In the genomic region with DNA sequence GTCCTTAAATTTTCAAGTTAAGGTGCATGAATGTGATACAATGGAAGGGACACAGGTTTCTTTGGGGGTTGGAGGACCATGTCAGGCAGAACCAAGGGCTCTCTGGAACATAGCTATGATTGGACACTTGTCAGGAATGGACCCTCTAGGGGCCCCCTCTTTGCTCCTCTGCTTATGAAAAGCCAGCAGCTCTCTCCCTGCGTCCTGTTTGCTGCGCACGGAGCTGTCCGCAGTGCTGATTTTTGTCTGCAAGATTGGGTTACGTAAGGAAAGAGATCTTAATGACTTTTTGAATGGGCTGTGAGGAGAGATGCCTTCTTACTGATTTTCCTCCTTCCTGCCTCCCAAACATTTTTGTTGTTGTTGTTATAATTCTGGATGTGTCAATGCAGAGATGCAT, we compare ENCODE assay signal across 7 mouse cellular contexts. TPM values are rescaled to one million over a fixed set of nuclear protein-coding genes. Genes with fewer than 3 reads are reported as not detected.
A peak's percentile ranks its signal among the peaks of the same experiment; 100 is the strongest.
DNase-seq lines count a peak whose midpoint lies in the region; ATAC-seq lines count a peak whose summit lies in the region.

No protein-coding gene starts in this region.

- H3K4me3 ChIP-seq in midbrain, embryonic 14.5 days (replicated peaks; ENCODE audit: low read depth, low read length): no peak overlapping the region
- no peak overlapping the region for H3K4me3 ChIP-seq in midbrain, embryonic 13.5 days (replicated peaks)

- no peaks in the 10 kb centered on the region for H3K36me3 ChIP-seq in midbrain, embryonic 14.5 days (ENCODE audit: control insufficient read depth, insufficient read depth, low read length)
- H3K36me3 ChIP-seq in midbrain, embryonic 13.5 days: no peaks in the 10 kb centered on the region

- H3K9ac ChIP-seq in midbrain, embryonic 14.5 days (replicated peaks; ENCODE audit: low read length): no peak overlapping the region
- H3K9ac ChIP-seq in midbrain, embryonic 13.5 days (replicated peaks): no peak overlapping the region

- no peak overlapping the region for H3K27ac ChIP-seq in midbrain, embryonic 14.5 days (replicated peaks; ENCODE audit: low read depth, low read length)
- H3K27ac ChIP-seq in midbrain, embryonic 13.5 days: no peak overlapping the region

- no peak for ATAC-seq in midbrain, embryonic 14.5 days (ENCODE audit: low FRiP score, low TSS enrichment)
- no peak for ATAC-seq in midbrain, embryonic 13.5 days

- peak; percentile 68 for DNase-seq in midbrain, embryonic 14.5 days
- DNase-seq in c-Kit-positive CD71-positive TER-119-negative erythroid progenitor cells, embryonic 14.5 days (ENCODE audit: low read depth): peak; percentile 24
- peak; percentile 71 for DNase-seq in kidney, postnatal 14 days
- peak; percentile 74 for DNase-seq in retina, embryonic 14.5 days (ENCODE audit: low spot score)
- DNase-seq in left cerebral cortex, adult 11 months (ENCODE audit: low spot score): no peak
- DNase-seq in gastrocnemius, adult 8-10 months (ENCODE audit: low spot score in 2 of 2): no peak

- H3K4me2 ChIP-seq in midbrain, embryonic 14.5 days (ENCODE audit: low read length): no peak overlapping the region
- H3K4me2 ChIP-seq in midbrain, embryonic 13.5 days (replicated peaks): no peak overlapping the region

- no peaks in the 10 kb centered on the region for H3K4me1 ChIP-seq in midbrain, embryonic 14.5 days (ENCODE audit: control insufficient read depth, insufficient read depth, low read length)
- no peaks in the 10 kb centered on the region for H3K4me1 ChIP-seq in midbrain, embryonic 13.5 days (replicated peaks)

- no peaks in the 10 kb centered on the region for H3K27me3 ChIP-seq in midbrain, embryonic 14.5 days (ENCODE audit: control insufficient read depth, insufficient read depth, low read length)
- H3K27me3 ChIP-seq in midbrain, embryonic 13.5 days: no peaks in the 10 kb centered on the region; the same call in 1 of the 2 replicates

- WGBS in midbrain, embryonic 14.5 days: 3% methylated on average over 5 of the region's 5 CpGs
- WGBS in midbrain, embryonic 13.5 days: under 1% methylated on average over 5 of the region's 5 CpGs

- H3K9me3 ChIP-seq in midbrain, embryonic 14.5 days (ENCODE audit: control insufficient read depth, low read length): no peaks in the 10 kb centered on the region
- no peaks in the 10 kb centered on the region for H3K9me3 ChIP-seq in midbrain, embryonic 13.5 days

RNA-seq across cellular contexts. Expression of a gene that starts 18.8 kb away (rescaled TPM):
- polyA plus RNA-seq in midbrain, embryonic 14.5 days (2014; fragmentation: Nextera tagmentation; extraction: Ambion mirVana): 10.2 and 14.7 TPM in 2 replicates
- 12.8 and 14.6 TPM in 2 replicates for polyA plus RNA-seq in midbrain, embryonic 13.5 days (2015; fragmentation: Nextera tagmentation; extraction: Ambion mirVana)
- total RNA-seq in gastrocnemius, adult 8-10 months (2022): 1 to 10 TPM; 2.6 to 4.4 (median 3.4) TPM

RNA-seq across cellular contexts. Expression of a gene that starts 28.7 kb away (rescaled TPM):
- polyA plus RNA-seq in midbrain, embryonic 14.5 days (2014; fragmentation: Nextera tagmentation; extraction: Ambion mirVana): 97.2 and 120 TPM in 2 replicates
- 39.6 and 57.6 TPM in 2 replicates for polyA plus RNA-seq in midbrain, embryonic 13.5 days (2015; fragmentation: Nextera tagmentation; extraction: Ambion mirVana)
- not detected for total RNA-seq in gastrocnemius, adult 8-10 months (2022)

Comparison
In these comparisons a context has a peak if more than half of its experiments do, and no peak if none do; other contexts are left out.
1. DNase-seq: peak in midbrain, embryonic 14.5 days (single experiment), c-Kit-positive CD71-positive TER-119-negative erythroid progenitor cells, embryonic 14.5 days (single experiment), kidney, postnatal 14 days (single experiment) and retina, embryonic 14.5 days (single experiment); none in left cerebral cortex, adult 11 months (single experiment) and gastrocnemius, adult 8-10 months (0 of 2).